Mouse (Mus musculus) adrenal gland, adult 18-20 months (tissue): ENCODE results near the gene Igf1r. TPM values are rescaled to one million over a fixed set of nuclear protein-coding genes. Genes with fewer than 3 reads are reported as not detected.

Source experiments
- DNase-seq, 2 experiments: peaks; one replicate each; pipeline ENCODE4 v3.0.0; 2021 to 2022; ENCODE audit warnings: low spot score in 2 of 2
- total RNA-seq, 2 experiments: library from RNA; stranded (reverse); gene quantifications; 1 replicate in 1 of 2; 2 replicates in 1 of 2; pipeline ENCODE4 v1.2.3; 2021

Igf1r gene
- total RNA-seq, 2 experiments from 2014 or later: 56.6 to 128 TPM

DNA sequence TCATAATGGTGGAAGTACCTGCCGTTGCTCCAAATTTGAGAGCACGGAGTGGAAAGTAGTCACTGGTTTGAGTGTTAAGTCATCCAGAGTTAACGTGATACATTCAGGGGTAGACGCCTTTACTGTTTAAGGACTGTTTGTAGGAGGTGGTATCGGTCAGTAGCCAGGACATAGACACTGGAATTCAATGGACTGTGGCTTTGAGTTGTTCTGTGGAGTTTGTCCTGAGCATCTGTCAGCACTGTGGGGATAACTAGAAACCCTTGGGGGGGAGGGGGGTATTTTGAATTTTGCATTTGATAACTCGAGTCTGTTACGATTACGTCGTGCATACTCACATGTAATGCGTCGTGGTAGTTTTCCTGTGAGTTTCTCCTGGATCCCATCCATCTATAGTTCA, 119.1 kb downstream of the Igf1r start:
- no peak for DNase-seq

DNA sequence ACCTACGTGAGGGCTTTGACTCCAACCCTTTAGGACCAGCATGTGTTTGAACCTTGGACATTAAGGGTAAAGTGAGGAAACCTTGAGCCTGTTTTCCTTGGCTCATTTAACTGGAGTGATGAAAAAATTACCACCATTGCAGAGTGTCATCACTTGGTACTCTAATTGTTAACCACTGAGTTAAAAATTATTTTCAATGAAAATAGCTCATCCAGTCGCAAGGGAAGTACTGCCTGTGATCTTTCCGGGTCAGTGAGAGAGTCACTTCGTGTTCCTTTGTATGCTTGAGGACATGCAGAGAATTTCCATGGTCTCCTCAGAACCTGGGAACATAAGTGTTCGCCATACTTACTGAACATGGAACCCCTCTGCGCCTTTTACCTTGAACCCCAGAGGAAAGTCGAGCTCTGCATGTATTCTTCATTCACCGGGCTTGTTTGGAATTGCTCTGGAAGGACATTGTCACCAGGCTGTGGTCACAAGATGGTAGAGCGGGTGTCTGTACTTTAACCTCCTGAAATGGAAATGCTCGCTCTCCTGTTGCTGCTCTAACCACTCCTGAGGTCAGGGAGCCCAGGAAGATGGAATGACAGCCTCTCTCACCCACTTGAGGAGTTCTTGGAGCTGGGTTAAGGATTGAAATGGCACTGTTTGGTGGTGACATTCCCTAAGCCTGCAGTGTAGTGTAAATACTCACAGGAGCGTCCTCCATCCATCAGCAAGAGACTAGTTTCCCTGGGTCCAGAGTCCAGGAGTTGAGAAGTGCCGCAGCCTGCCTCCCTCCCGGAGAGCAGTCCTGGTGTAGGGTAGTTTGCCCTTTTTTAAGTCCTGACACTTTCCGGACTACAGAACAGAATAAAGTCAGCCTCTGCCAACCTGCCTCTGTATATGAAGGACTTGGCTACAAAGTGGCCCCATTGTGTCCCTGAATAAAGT, 120.2 kb downstream of the Igf1r start:
- DNase-seq: no peak

DNA sequence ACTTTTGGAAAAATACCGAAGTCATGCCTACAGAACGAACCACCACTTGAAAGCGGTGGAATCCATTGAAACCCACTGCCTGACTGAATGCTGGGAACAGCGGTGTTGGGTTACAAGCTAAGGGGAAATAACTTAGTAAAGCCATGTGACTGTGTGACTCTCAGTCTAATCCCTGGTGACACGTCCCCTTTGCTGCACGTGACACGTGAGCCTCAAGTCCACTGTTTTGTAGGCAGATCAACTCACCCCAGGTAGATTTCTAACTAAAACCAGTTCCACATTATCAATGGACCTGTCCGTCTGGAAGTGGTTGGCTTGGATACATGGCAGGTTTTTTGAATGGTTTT, 120.8 kb downstream of the Igf1r start:
- no peak for DNase-seq

DNA sequence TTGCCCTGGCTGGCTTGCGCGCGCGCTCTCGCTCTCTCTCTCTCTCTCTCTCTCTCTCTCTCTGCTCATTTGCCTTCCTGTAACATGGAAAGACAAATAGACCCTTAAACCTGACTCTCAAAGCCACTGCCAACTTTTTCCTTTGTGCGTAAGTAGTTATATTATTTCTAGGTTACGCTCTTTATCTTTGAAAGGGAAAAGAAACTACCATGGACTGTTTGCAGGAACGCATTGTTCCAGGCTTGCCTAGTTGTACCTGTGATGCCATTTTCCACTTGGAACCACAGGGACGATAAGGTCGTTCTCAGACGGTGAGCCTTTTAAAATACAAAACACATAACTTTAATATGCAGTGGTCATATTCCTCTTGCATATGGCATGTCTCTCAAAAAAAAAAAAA, 122.1 kb downstream of the Igf1r start:
- DNase-seq: no peak

DNA sequence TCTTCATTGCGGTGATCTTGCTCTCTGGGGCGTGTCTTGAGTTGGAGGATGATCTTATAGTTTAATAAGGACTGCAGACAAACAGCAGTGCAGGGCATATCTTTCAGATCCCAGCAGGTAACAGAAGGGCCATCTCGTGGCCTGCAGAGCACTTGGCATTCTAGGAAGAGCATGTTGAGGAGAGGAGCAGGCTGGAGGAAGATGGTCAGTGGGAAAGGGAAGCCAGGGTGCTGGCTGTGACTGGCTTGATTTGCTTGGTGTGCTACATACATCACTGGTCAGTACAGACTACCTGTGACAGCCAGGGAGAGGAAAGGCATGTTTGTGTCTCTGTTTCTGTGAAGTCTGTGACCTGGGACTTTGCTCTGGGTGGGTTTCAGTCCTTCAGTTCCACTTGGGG, 122.8 kb downstream of the Igf1r start:
- no peak for DNase-seq

DNA sequence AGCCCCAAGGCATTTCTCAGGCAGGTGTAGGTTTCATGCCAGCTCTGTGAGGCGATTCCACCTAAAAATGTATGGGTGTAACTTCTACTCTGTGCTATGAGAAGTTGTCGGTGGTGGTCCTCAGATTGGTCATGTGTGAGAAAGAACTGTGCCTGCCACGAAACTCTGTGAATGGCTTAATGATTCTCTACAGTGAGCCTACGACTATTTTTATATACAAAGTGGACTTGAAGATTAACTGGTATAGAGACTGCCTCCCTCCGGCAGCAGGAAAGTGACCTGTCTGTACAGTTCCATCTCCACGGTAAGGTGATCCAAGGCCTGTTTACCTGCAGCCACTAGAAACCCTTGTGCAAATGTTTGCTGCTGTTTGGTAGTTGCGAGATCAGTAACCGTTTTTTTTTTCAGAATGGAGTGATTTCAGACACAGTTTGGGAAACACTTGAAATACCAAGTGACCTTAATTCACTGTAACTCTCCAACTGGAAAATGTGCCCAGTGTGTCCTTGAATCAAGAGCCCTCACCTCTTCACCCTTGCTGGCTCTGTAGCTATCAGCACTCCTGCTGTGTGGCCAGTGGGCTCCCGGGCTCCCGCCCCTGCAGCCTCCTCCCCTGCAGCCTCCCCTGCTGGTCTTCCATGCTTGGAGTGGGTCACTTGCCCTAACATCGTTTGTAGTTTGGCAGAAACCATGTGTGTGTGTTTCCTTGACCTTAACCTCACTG, 127.7 kb downstream of the Igf1r start:
- peak in 1 of 2 experiments; percentile 48 for DNase-seq

DNA sequence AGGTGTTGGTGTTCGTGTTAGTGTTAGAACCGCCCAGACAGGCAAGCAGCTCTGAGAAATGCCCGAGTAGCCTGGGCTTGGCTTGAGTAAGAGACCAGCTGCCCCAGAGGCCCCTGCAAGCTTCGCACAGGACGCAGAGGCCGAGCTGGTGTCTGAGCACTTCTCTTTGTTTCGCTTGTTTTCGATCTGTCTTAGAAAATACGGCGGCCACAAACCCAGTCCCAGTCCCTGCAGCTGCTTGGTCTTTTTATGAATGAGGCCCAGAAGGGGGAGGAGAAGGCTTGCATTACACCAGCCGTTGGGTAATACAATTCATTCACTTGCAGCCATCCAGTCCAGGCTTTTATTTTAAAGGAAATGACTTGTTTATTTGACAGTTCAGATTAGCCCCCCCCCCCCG, 132.7 kb downstream of the Igf1r start:
- no peak for DNase-seq

DNA sequence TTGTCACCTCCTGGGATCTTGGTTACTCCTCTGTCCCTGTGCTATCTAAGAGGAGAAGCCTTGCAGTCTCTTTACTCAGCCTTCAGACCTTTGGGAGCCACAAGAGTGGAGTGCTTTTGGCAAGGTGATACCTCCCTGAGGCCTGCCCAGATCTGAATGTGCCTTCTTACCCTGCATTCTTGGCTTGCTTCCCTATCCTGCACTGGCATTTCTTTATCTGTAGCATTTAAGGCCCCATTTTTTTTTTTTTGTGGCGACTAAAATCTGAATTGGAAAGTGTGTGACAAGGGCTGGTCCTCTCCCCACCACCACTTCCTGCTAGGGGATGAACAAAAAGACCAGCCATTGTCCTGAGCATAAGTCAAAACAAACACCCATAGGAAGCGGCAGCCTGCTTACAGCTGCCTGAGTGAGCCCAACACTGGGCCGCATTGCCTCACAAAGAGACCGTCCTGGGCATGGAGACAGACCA, 133.3 kb downstream of the Igf1r start:
- no peak for DNase-seq

DNA sequence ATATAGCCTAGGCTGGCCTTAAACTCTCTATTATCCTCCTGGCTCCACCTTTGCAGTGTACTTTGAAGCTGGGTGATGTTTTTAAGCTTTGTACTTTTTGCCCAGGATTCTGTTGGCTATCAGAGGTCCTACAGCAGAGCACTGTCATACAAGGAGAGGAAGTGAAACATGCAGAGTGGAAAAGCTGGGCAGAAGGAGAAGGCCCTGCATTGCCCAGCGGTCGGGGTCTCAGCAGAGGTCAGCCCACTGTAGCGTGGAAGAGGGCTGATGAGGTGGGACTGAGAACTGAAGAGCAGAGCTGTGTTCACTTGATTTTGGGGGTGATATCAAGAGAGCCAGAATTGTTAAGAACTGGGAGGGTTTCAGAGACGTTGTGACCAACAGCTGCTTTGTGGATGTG, 134.9 kb downstream of the Igf1r start:
- DNase-seq: no peak

DNA sequence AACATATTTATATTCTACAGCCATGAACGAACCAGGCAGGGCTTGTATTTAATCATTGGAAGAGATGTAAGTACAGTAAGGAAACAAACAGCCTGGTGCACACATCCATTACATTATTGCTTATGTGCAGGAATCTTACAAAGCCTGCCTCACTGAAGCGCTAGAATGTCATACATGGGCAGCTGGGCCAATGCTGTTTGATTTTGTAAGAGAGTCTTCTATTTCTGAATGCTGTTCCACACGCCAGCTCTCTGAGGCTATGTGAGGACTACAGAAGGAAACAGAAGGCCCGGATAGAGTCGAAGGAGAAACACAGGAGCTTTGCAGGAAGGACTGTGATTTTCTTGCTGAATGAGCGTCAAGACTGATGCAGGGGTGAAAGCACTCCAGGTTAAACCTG, 136.2 kb downstream of the Igf1r start:
- no peak for DNase-seq

DNA sequence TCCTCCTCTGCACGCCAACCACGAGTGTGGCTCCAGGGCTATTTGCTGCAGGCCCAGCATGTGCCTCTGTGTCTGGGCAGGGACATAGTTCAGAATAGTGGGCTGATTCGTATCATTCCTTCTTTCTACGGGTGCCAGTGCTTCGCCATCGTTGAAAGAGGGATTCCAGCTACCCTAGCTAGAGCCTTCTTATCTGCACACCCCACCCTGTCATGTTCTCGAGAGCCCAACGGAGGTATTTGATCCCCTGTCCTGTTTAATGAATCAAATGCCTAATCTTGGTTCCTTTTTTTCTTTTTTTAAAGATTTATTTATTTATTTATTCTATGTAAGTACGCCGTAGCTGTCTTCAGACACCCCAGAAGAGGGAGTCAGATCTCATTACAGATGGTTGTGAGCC, 137.1 kb downstream of the Igf1r start:
- no peak for DNase-seq

DNA sequence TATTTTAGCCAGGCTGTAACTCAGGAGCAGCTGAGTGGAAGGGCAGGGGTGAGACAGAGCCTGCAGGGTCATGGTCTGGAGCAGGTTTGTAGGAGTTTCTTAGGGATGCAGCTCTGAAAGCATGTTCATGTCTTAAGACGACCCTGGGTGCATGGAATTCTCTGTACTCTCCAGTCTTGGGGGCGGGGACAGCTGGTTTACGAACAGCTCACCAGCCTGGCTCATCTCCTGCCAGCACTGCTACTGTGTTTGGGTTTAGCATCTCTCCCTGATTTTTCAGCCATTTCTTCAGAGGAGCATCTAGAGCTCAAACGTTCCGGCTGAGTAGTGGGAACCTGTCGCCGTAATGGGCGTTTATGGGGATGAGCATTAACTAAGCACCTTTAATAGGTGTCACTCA, 137.9 kb downstream of the Igf1r start:
- no peak for DNase-seq

DNA sequence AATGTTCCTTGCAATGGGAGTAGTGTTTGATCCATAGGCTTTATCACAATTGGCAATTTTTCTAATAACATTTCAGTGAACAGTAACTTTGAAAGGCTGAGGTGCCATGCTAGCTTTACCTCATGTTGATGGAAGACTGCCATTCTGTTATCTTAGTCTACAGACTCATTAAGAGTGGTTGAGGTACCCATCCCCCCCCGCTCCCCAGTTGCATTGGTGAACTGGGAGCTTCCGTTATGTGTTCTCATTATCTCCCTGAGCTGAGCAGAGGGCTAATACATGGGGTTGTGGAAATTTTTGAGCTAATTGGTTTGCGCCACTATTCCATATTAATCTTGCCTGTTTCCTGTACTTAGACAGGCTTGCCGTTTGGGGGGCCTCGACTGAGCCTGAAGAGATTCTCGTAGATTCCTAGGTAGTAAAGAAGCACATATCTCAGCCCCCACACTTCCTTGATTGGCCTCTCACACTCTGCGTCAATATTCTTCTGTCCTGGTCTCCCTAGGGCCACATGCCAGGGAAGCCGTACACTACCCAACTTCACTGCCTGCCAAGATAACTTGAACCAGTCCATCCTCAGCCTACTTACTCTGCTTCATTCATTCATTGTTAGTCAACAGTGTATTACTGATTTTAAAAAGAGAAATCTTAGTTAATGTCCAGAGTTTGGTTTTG, 139.8 kb downstream of the Igf1r start:
- DNase-seq: no peak

DNA sequence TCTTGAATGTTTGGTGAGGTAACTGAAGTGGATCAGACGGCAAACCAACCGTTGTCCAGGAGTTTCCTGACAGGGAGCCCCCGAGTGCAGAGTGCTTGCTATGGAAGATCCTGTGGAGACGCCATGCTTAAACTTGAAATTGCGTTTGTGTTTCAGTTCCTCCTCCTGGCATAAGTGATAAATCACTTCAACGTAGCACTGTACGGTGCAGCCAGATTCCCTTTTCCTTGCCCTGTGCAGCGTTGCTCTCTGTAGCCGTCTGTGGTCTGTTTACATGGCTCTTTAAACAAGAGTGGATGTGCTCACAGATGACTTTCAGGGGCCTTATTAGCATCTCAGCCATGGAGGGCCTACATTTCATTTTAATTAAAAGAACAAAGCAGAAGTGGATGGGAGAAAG, 141.2 kb downstream of the Igf1r start:
- no peak for DNase-seq

DNA sequence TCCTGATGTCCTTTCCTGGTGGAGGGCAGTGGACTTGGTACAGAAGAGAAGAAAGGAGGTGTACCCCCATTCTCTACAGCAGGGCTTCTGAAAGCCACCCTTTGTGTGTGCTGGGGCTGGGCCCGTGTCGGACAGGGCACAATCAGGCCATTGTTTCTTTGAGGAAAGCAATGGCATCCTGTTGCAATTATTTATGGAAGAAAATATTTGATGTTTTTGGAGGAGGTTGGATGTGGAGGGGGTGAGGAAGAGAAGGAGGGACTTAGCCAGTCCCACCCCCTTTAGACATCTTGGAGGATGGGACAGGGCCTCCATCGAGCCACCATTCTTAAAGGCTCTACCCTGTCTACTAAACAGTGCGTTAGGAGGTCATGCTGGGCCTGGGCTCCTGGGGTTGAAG, 142.9 kb downstream of the Igf1r start:
- DNase-seq: no peak

DNA sequence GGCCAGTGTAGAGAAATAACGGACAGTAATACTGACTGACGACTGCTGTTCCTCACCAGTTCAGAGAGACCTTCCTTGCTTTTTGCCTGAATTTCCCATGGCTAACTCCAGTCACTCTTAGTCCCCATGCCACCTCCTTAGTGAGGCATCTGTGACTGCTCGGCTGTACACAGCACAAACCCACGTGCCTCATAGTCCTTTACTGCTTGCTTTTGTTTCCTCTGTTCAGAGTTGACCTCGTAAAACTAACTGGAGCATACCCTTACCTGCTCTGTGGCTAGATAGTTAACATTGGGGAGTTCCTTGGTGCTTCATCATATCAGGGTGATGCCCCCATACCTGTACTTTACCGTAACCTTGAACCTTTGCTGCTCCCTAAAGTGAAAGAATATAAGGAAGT, 143.8 kb downstream of the Igf1r start:
- DNase-seq: no peak

DNA sequence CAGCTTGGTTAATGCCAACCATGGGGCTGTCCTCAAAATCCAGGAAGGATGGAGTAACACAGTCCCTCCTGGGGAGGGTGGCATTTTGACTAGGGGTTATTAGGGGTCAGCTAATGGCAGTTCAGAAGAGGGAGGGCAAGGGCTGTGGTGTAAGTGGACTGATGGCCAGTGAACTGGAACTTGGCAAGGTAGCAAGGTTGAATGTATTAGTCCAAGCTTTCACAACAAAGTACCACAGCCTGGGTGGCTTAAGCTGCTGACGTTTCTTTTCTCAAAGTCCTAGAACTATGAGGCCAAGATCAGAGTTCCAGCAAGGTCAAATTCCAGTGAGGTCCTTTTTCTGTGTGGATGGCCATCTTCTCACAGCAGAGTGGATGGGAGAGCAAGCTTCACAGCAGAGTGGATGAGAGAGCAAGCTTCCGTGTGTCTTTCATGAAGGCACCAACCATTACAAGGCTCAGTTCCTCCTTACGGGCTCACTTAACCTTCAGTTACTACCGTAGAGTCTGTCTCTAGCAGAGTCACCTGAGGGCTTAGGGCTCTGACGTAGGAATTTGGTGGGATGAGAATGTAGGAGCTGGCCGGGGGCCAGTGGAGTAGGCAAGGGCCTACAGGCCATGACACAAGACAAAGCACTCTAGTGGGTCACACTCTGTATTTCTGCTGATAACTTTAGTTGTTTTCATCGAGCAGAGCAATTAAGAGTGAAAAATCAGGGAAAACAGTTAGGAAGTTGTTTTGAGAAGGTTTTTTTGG, 144.6 kb downstream of the Igf1r start:
- DNase-seq: no peak

DNA sequence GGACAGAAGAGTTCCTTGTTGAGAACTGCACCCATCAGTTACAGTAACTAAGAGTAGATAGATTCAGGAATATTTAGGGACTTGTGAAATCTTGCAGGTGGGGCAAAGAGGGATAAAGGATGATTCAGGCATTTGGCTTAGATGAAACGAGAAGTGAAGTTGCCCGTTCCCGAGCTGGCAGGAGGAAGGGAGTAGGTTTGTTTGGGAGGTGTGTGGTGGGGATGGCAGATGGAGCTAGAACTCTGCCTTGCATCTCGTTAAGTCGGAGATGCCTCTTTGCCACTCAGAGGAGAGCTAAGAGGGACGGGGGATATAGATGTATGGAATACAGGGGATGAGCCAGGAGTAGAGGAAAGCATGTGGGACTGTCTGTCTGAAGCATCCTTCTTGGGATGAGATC, 145.5 kb downstream of the Igf1r start:
- DNase-seq: no peak

DNA sequence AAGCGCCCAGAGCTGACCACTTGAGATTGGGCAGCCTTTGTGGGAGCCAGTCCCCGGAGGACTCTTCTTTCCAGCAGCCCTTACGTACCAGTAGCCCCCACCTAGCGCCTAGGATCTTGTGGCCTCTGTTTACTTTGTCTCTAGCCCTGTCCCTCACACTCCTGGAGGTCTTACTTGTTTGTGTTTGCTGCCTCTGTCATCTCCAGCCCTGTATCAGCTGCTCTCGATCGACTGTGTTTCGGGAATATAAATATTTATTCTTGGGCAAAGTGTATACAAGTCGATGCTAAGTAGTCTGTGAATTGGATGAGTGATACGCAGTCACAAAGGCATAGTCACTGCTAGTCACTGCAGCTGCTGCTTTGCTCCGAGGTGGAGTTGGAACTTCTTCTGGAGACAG, 147.8 kb downstream of the Igf1r start:
- no peak for DNase-seq

DNA sequence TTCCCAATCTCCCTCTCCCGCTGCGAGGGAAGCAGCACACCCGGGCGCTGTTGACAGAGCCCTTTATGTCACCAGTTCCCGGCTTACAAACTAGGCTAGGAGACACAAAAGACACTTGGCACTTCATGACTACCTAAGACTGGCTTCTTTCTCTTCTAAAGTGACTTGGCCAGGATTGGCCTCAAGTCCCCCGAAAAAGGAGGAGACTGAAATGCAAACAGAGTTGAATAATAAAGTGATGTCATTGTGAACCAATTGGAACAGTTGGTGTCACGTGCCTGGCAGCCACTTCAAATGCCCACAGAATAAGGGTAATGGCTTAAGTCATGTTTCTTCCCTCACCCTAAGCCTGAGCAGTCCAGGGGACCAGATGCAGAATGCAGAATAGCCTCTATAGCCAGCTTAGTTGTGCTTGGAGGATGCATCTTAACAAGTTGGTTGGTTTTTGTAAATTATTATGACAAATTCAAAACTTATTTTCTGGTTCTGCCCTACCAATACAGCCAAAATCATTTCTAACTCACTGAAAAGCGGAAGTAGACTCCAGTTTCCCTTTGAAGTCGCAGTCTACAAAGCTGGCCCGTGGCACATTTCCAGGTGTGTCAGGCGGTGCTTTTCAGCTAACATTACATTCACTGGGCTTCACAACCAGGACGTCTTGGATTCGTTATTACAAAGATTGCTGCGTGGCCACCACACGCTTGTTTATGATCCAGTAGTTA, 150.0 kb downstream of the Igf1r start:
- DNase-seq: no peak

DNA sequence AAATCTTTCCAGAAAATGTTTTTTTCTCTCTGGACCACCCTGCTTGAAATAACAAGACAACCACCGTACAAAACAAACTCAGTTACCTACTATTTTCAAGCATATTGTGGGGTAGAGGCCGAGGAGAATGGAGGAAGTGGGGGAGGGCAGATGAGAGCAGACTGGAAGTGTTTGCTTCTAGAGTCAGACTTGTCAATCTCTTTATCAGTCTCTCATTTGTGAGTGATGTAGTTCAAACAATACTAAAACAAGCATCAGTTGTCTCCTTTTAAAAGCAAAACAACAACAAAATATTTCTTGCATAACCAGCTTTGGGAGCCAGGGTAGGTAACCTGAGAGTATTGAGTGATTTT, 150.5 kb downstream of the Igf1r start:
- no peak for DNase-seq
